Mouse (Mus musculus): ENCODE results near the gene Mnx1.
"Not testable (repeated sequence)": the region's sequence is repeated elsewhere in the genome, so short reads cannot be mapped to it uniquely, and the experiment has no call there.

Mnx1 gene

GRCm38 (mm10) chr5:29469501-29469900 lies 8.8 kb downstream of the Mnx1 start:
- DNase-seq (ENCODE audit: low spot score): peak; percentile 33

GRCm38 (mm10) chr5:29468351-29469065 lies 9.8 kb downstream of the Mnx1 start:
- DNase-seq (ENCODE audit: low spot score): peak; percentile 46

- peak; percentile 46 for DNase-seq (ENCODE audit: low spot score)
These were observed 10.6 kb downstream of the Mnx1 start for GRCm38 (mm10) chr5:29467489-29468350.

- DNase-seq (ENCODE audit: low spot score): no peak
These were observed 15.2 kb downstream of the Mnx1 start for GRCm38 (mm10) chr5:29462943-29463686.

- DNase-seq (ENCODE audit: low spot score): no peak
These were observed 21.2 kb downstream of the Mnx1 start for GRCm38 (mm10) chr5:29456895-29457656.

- DNase-seq (ENCODE audit: low spot score): no peak
These were observed 25.9 kb downstream of the Mnx1 start for GRCm38 (mm10) chr5:29452352-29452751.

- no peak for DNase-seq (ENCODE audit: low spot score)
These were observed 33.0 kb downstream of the Mnx1 start for GRCm38 (mm10) chr5:29445275-29445674.

GRCm38 (mm10) chr5:29436728-29437127 lies 41.5 kb downstream of the Mnx1 start:
- DNase-seq (ENCODE audit: low spot score): not testable (repeated sequence)

GRCm38 (mm10) chr5:29435491-29435890 lies 42.8 kb downstream of the Mnx1 start:
- no peak for DNase-seq (ENCODE audit: low spot score)

GRCm38 (mm10) chr5:29434872-29435358 lies 43.4 kb downstream of the Mnx1 start:
- DNase-seq (ENCODE audit: low spot score): peak; percentile 24

GRCm38 (mm10) chr5:29434228-29434871 lies 43.9 kb downstream of the Mnx1 start, which contains the start of gene Nom1:
Nom1 (plus strand) TSS chr5:29434664.
- DNase-seq (ENCODE audit: low spot score): peak; percentile 96

- DNase-seq (ENCODE audit: low spot score): not testable (repeated sequence)
These were observed 54.9 kb downstream of the Mnx1 start for GRCm38 (mm10) chr5:29423330-29423729.

Measured in embryo, embryonic 10.5 days (tissue).